Mouse (Mus musculus) E14TG2a.4 (cell line): ENCODE measurements around the gene Cflar.
"Not testable (repeated sequence)": the region's sequence is repeated elsewhere in the genome, so short reads cannot be mapped to it uniquely, and the experiment has no call there.

Experiments used
- H3K27me3 ChIP-seq: 2 replicates; pipeline ENCODE4 v1.6.1; 2014; ENCODE audit warnings: low read length, control low read depth; ENCODE audit not compliant: insufficient read depth
- H3K36me3 ChIP-seq: 2 replicates; pipeline ENCODE4 v1.6.1; 2014; ENCODE audit warnings: low read length, control low read depth; ENCODE audit not compliant: insufficient read depth
- H3K4me1 ChIP-seq: replicated peaks from 2 replicates; pipeline ENCODE4 v1.6.1; 2014; ENCODE audit warnings: low read depth, low read length, control low read depth
- H3K4me3 ChIP-seq: replicated peaks from 2 replicates; pipeline ENCODE4 v1.5.1; 2014; ENCODE audit warnings: mild to moderate bottlenecking, low read length
- H3K9me3 ChIP-seq: 2 replicates; pipeline ENCODE4 v1.6.1; 2014; ENCODE audit warnings: low read length, control low read depth
- CTCF ChIP-seq: conservative IDR thresholded peaks from 2 replicates; pipeline ENCODE4 v1.5.1; 2014; ENCODE audit warnings: low read length
- NANOG ChIP-seq: IDR thresholded peaks from 2 replicates; pipeline ENCODE4 v1.6.1; 2014; ENCODE audit warnings: borderline replicate concordance, low read length, mixed read lengths
- POU5F1 ChIP-seq: IDR thresholded peaks from 2 replicates; pipeline ENCODE4 v1.6.1; 2014; ENCODE audit warnings: low read length, borderline replicate concordance

The Cflar gene

GRCm38 (mm10) chr1:58690006-58690744 is 21.1 kb upstream of the Cflar start:
- peaks cover 4% of the 10 kb centered on the region; the same call in 1 of the 2 replicates for H3K4me1 ChIP-seq
- TF ChIP-seq POU5F1, result no peak
- peak; percentile 54; the same call in 1 of the 2 replicates for TF ChIP-seq NANOG
- no peak for TF ChIP-seq CTCF
- H3K27me3 ChIP-seq, result no peaks in the 10 kb centered on the region
- no peak overlapping the region for H3K4me3 ChIP-seq
- peaks cover 56% of the 10 kb centered on the region for H3K9me3 ChIP-seq
- H3K36me3 ChIP-seq, result no peaks in the 10 kb centered on the region

GRCm38 (mm10) chr1:58690834-58691488 is 20.3 kb upstream of the Cflar start:
- H3K9me3 ChIP-seq, result peaks cover 49% of the 10 kb centered on the region
- H3K27me3 ChIP-seq, H3K36me3 ChIP-seq, H3K4me3 ChIP-seq, H3K4me1 ChIP-seq: not testable (repeated sequence)

- H3K4me1 ChIP-seq, H3K4me3 ChIP-seq, H3K27me3 ChIP-seq, H3K36me3 ChIP-seq: not testable (repeated sequence)
- H3K9me3 ChIP-seq, result peaks cover 41% of the 10 kb centered on the region
These were observed 19.6 kb upstream of the Cflar start for GRCm38 (mm10) chr1:58691718-58692117.

- H3K27me3 ChIP-seq, result no peaks in the 10 kb centered on the region
- TF ChIP-seq POU5F1 (no peak), CTCF (no peak), NANOG (no peak)
- no peaks in the 10 kb centered on the region for H3K36me3 ChIP-seq
- no peak overlapping the region for H3K4me3 ChIP-seq
- H3K4me1 ChIP-seq, result peaks cover 4% of the 10 kb centered on the region; the same call in 1 of the 2 replicates
- peaks cover 21% of the 10 kb centered on the region for H3K9me3 ChIP-seq
These were observed 17.6 kb upstream of the Cflar start for GRCm38 (mm10) chr1:58693696-58694095.

GRCm38 (mm10) chr1:58695810-58696209 is 15.5 kb upstream of the Cflar start, which contains the start of gene Als2cr12:
Gene Als2cr12, minus strand, starts transcription at chr1:58695989.
- not testable (repeated sequence) for H3K4me1 ChIP-seq, H3K9me3 ChIP-seq, H3K4me3 ChIP-seq, H3K27me3 ChIP-seq, H3K36me3 ChIP-seq

- H3K4me1 ChIP-seq, H3K4me3 ChIP-seq, H3K36me3 ChIP-seq, H3K9me3 ChIP-seq, H3K27me3 ChIP-seq: not testable (repeated sequence)
- TF ChIP-seq CTCF, result 0 out of 2 replicates have a peak, but pooled peaks have one; percentile 13
These were observed 13.7 kb upstream of the Cflar start for GRCm38 (mm10) chr1:58697607-58698006.

GRCm38 (mm10) chr1:58698781-58699180 is 12.5 kb upstream of the Cflar start:
- no peaks in the 10 kb centered on the region for H3K27me3 ChIP-seq
- H3K4me3 ChIP-seq, result no peak overlapping the region
- no peak for TF ChIP-seq CTCF
- TF ChIP-seq POU5F1, result no peak
- no peak for TF ChIP-seq NANOG
- H3K36me3 ChIP-seq, result no peaks in the 10 kb centered on the region
- no peaks in the 10 kb centered on the region for H3K4me1 ChIP-seq
- H3K9me3 ChIP-seq, result peaks cover 9% of the 10 kb centered on the region

- Histone ChIP-seq H3K4me1 (no peaks in the 10 kb centered on the region), H3K27me3 (no peaks in the 10 kb centered on the region), H3K9me3 (peaks cover 21% of the 10 kb centered on the region), H3K4me3 (no peak overlapping the region), H3K36me3 (no peaks in the 10 kb centered on the region)
- TF ChIP-seq POU5F1, result no peak
- no peak for TF ChIP-seq CTCF
These were observed 11.3 kb upstream of the Cflar start for GRCm38 (mm10) chr1:58699988-58700387.

- not testable (repeated sequence) for H3K4me1 ChIP-seq, H3K36me3 ChIP-seq, H3K4me3 ChIP-seq, H3K27me3 ChIP-seq
- H3K9me3 ChIP-seq, result peaks cover 28% of the 10 kb centered on the region
These were observed 10.6 kb upstream of the Cflar start for GRCm38 (mm10) chr1:58700580-58701162.

GRCm38 (mm10) chr1:58710043-58710442 is 1.3 kb upstream of the Cflar start:
- H3K36me3 ChIP-seq, H3K4me3 ChIP-seq, H3K27me3 ChIP-seq: not testable (repeated sequence)
- peaks cover 35% of the 10 kb centered on the region for H3K9me3 ChIP-seq
- H3K4me1 ChIP-seq, result peaks cover 26% of the 10 kb centered on the region
